Mouse (Mus musculus) gastrocnemius, adult 18-20 months (tissue): ENCODE measurements around the gene Bicdl2. TPM values are rescaled to one million over a fixed set of nuclear protein-coding genes. Genes with fewer than 3 reads are reported as not detected.

Source experiments
- DNase-seq: peaks from one replicate; pipeline ENCODE4 v3.0.0; 2021; ENCODE audit warnings: low spot score
- total RNA-seq, 2 experiments: library from RNA; stranded (reverse); gene quantifications; 2 replicates each; pipeline ENCODE4 v1.2.3; 2021

Gene Bicdl2
- total RNA-seq, 2 experiments from 2014 or later, result not detected

DNA sequence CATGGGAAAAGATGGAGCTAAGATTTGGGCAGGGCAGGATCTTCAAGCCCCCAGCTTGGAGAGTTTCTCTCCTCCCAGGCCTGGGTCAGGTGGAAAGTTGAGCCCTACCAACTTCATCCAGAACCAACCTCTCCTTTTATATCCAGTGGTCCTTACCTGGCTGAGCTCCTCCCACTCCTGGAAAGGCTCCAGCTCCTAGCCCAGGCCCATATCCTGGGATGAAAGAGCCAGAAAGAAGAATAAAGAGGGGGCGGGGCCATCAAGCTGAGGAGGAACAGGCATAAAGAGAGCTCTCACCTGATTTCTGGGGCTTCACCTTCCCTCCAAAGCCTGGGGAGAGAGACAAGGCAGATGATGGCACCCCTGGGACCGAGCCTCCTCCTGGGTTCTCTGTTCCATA is 56.7 kb downstream of the Bicdl2 start:
- no peak for DNase-seq

Other genes starting within 250 kb of the Bicdl2 start
- gene Vmn2r117, start 180.8 kb upstream of the Bicdl2 start, total RNA-seq, result not detected
- gene Zfp213, start 96.3 kb upstream of the Bicdl2 start, total RNA-seq, result 1 to 10 TPM; 2.1 to 2.8 TPM
- gene Zfp13, start 61.0 kb upstream of the Bicdl2 start, total RNA-seq, result 1 to 10 TPM; 2.5 to 2.9 TPM
- gene Zscan10, start 59.6 kb upstream of the Bicdl2 start, total RNA-seq, result not detected
- under 1 TPM in 1 of 2 experiments, not detected in 1; 0.07 TPM for gene Mmp25, start 15.2 kb upstream of the Bicdl2 start, total RNA-seq
- gene Hcfc1r1, start 13.1 kb downstream of the Bicdl2 start, total RNA-seq, result 100 to 1,000 TPM; 135 to 138 TPM
- 1 to 10 TPM; 6.9 to 9.9 TPM for gene Thoc6, start 13.4 kb downstream of the Bicdl2 start, total RNA-seq
- 10 to 100 TPM; 19.6 to 99.5 TPM for gene Tnfrsf12a, start 17.0 kb downstream of the Bicdl2 start, total RNA-seq
- not detected for gene Cldn6, start 18.7 kb downstream of the Bicdl2 start, total RNA-seq
- gene Cldn9, start 23.5 kb downstream of the Bicdl2 start, total RNA-seq, result under 1 TPM in 1 of 2 experiments, not detected in 1; 0.21 TPM
- not detected for gene 1520401A03Rik, start 62.3 kb downstream of the Bicdl2 start, total RNA-seq
- gene Pkmyt1, start 65.8 kb downstream of the Bicdl2 start, total RNA-seq, result under 1 TPM; 0.32 to 0.57 TPM
- 1 to 10 TPM; 2.3 to 2.8 TPM for gene Paqr4, start 80.4 kb downstream of the Bicdl2 start, total RNA-seq
- gene Kremen2, start 85.3 kb downstream of the Bicdl2 start, total RNA-seq, result not detected
- gene Flywch1, start 111.1 kb downstream of the Bicdl2 start, total RNA-seq, result 10 to 100 TPM; 50.0 to 59.2 TPM
- gene Flywch2, start 125.6 kb downstream of the Bicdl2 start, total RNA-seq, result not detected
- gene Srrm2, start 130.0 kb downstream of the Bicdl2 start, total RNA-seq, result 100 to 1,000 TPM; 145 to 160 TPM
- 100 to 1,000 TPM; 394 to 418 TPM for gene Elob, start 168.6 kb downstream of the Bicdl2 start, total RNA-seq
- gene Prss33, start 175.6 kb downstream of the Bicdl2 start, total RNA-seq, result not detected
- not detected for gene Prss32, start 183.3 kb downstream of the Bicdl2 start, total RNA-seq
- not detected for gene Prss41, start 183.7 kb downstream of the Bicdl2 start, total RNA-seq
- not detected for gene Prss21, start 207.6 kb downstream of the Bicdl2 start, total RNA-seq
- gene Dcpp1, start 220.4 kb downstream of the Bicdl2 start, total RNA-seq, result not detected
- gene Dcpp2, start 220.4 kb downstream of the Bicdl2 start, total RNA-seq, result not detected